Mouse (Mus musculus) CH12F3 (cell line): ENCODE results near the gene Sema3e.

ENCODE experiments used
- in situ Hi-C: fragments of 300-500 bp; cut with MboI; formaldehyde crosslinking; loops from 2 replicates; pipeline ENCODE4 v1.14.3; 2020; ENCODE audit warnings: low sequenced_read_pairs

Gene Sema3e

GRCm38 (mm10) chr5:14025205-14026124, at the start of gene Sema3e:
Gene Sema3e, plus strand, starts transcription at chr5:14025276.
- in situ Hi-C loops = no loop called here

DNA sequence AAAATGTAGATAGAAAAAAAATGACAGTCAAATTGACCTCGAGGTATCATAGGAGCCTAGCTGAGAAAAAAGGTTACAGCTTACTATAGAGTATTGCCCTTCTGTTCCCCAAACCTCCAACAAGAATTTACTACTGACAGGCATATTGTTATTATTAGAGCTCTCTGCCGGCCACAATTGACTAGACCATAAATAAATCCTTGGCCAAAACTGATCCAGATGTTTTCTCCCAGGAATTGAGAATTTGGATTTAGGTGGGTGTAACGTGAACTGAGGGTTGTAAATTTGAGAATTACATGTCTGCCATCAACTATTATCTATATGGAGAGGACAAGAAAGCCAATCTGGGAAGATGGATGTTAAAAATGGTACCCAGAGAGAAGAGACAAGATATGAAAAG, 47.5 kb upstream of the Sema3e start:
- in situ Hi-C loops = no loop called here

GRCm38 (mm10) chr5:13979156-13979555, 45.9 kb upstream of the Sema3e start:
- in situ Hi-C loops = no loop called here

DNA sequence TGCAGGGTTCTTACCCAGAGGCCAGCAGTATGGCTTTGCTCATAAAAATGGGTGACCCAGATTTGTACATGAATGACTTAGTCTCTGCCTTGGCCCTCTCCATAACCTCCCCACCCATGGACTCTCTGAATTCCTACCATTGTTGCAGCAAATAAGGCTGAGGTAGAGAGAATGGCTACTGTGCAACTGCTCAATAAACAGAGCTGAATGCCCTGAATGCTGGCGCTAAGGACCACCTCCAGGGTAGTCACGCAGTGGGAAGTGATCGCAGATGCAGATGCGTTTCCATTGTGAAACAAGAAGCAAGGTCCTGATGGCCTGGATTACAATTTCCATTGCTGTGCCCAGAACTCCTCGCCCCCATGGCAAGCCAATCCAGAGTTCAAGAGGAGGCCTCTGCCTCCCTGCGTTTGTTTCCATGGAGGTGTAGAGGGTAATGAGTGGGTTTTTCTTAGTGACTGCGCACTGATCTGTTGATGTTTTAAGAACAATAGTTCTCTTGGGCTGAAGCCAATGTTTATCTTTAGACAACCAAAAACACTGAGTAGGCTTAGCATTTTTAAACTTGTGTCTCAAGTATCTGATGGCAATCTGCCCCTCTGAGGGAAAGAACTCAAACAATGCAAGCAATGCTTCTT, 42.5 kb upstream of the Sema3e start:
- in situ Hi-C loops = no loop called here

DNA sequence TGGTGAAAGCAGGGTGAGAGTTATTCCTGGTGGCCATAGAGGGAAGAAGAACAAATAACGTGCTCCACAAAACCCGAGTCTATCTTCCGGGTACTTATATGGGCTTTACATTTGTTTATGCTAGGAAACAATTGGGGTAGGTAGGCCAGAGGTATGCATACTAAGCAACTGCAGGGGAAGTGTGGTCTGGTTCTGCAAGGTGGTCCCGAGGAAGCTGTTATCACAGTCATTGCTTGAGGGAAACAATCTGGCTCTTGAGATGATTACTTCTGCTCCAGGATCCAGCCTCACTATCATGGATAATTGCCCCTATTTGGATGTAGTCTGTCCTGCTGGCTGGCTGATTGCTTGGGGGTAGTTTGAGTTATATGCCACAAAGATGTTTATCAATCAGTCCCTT, 41.5 kb upstream of the Sema3e start:
- in situ Hi-C loops = no loop called here

DNA sequence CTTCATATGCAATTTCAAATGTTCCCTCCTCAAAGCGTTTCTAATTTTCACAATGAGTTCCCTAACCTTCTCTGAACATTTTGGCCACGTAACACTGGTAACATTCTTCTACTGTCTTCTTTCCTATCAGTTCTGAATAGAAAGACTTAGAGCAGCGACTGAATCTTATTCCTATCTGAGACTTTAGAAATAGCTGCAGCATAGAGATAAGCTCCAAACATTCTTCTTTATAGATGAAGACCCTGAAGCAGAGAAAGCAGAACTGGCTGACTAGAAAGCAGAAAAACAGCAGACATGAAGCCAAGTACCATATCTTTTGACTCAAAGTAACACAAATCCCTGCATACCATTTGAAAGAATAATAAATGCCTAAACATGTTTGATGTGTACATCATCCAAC, 39.4 kb upstream of the Sema3e start:
- in situ Hi-C loops = no loop called here

- in situ Hi-C loops = no loop called here
These were observed 38.0 kb upstream of the Sema3e start for GRCm38 (mm10) chr5:13987123-13987522.

- in situ Hi-C loops = no loop called here
These were observed 37.1 kb upstream of the Sema3e start for GRCm38 (mm10) chr5:13988023-13988422.

GRCm38 (mm10) chr5:13992734-13993396, 32.2 kb upstream of the Sema3e start:
- in situ Hi-C loops = no loop called here

GRCm38 (mm10) chr5:14028341-14028740, 3.3 kb downstream of the Sema3e start:
- in situ Hi-C loops = no loop called here

DNA sequence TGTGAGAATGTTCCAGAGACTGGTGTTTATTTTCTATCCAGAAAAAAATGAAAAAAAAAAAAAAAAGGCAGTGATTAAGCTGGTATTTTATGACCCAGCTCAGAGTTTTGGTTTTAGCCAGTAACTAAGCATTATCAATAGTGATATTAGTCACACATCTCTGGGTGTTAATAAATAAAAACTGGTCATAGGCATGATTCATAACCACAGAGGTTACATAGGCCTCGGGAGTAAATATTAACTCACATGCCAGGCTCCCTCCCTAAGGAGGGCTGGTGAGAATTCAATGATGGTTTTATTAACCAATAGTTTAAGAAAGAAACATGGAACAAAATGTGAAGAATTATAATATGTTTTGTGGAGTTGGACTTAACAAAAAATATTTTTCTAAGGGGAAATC, 5.7 kb downstream of the Sema3e start:
- in situ Hi-C loops = no loop called here

DNA sequence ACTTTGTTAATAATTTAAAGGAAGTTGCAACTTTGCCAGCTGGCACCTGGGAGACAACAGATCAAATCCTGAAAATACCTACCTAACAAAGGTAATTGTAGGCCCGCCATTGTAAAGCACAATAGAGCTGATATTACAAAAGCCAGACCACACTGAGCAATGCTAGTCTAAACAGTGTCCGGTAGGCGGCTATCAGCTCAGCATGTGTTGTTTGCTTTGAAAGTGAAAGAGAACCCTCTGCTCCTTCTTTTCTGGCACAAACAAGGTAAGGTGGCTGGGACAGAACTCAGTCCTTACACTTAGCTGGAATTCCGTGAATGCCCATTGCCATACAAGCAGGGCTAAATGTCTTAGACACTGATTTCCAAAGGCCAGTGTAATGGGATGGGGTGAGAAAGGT, 7.0 kb downstream of the Sema3e start:
- in situ Hi-C loops = no loop called here

DNA sequence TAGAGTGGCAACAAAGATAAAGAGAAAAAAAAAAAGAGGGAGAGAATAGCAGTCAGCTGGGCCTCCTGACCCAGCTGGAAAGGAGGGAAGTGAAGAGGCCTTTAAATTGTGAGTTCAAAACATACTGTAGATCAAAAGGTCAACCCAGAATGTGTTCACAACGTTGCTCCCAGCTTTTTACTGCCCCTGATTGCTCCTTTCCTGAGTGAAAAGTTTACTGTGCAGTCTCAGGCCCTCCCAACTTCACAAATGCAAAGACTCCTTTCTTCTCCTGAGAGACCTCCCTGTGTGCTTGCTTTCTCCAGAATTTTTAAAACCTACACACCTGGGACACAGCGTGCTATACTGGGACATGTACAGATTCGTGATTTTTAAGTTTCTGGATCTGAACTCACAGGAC, 8.2 kb downstream of the Sema3e start:
- in situ Hi-C loops = no loop called here

DNA sequence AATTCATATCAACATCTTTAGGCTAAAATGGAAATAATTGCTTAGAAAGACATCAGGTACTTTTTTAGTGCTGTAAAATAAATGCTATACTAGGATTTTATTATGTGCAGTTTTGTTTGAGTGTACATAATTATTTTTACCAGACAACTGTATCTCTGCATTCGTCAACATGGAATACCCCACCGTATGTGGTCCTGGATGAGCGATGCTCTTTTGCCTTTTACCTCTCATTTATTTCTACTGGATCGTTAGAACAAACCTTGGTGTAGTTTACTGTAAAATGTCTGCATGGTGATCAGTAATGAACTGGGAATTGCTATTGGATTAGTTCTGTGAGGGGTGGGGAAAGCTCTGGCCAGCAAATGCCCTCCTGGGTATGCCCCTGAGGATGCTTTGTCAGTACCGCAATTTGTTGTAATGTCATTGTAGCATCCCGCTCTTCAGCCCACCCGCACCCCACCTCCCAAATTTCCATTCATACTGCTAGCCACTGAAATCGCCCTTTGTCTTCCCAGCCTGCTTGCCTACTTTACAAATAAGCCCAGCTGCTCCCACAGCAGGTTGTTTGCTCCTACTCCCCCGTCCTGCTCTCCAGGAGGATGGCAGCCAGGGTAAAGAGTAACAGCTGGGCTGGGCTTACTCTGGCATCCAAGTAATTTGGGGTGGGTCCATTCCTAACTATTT, 13.9 kb downstream of the Sema3e start:
- in situ Hi-C loops = no loop called here

DNA sequence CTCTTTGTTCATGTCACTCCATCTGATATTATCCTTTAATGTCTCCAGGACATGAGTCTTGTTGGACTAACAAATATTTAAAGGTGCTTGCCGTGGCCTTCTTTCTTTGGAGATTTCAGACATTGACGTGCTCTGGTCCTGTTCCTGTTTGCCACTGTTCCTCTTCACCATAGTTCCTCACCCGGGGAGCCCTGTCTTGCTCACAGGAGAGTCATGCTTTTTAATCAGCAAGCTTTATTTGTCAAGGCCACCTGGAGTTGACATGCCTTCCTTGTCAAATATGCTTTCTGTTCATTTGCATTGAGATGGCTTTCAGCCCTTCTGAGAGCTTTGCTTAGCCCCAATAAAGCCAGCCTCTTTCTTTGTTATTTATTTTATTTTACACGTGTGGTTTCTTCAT, 15.1 kb downstream of the Sema3e start:
- in situ Hi-C loops = no loop called here

DNA sequence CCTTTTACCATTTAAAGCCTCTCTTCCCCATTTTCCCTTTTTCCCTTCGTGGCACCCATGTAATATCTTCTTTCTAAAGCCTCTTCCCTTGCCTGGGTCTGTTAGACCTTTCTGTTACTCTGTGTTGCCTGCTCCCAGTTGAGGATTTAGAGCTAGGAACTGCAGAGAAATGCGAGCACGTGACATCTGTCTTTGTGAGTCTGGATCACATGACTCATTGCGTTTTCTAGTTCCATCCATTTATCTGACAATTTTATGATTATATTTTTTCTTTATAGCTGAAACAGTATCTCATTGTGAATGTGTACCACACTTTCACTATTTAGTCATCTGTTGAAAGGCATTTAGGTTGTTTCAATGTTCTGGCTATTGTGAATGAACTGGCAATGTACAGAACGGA, 18.0 kb downstream of the Sema3e start:
- in situ Hi-C loops = no loop called here

DNA sequence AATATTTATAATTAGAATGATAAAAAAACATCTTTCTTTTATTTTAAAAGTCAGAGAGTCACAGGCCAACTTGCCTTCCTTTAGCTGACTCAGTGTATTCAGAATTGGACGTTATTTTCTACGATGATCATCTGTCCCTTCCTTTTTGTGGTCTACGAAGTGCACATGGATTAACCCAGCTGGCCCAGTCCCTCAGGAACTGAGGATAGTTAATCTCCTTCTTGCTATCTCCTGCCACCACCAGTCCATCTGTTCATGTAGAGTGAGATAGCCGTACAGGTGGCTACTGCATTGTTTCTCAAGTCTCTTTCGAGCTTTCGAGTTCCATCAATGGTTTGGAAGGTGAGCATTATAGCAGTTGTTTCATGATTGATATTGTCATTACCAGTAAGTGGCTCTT, 18.9 kb downstream of the Sema3e start:
- in situ Hi-C loops = no loop called here

GRCm38 (mm10) chr5:14048660-14049059, 23.6 kb downstream of the Sema3e start:
- in situ Hi-C loops = no loop called here

DNA sequence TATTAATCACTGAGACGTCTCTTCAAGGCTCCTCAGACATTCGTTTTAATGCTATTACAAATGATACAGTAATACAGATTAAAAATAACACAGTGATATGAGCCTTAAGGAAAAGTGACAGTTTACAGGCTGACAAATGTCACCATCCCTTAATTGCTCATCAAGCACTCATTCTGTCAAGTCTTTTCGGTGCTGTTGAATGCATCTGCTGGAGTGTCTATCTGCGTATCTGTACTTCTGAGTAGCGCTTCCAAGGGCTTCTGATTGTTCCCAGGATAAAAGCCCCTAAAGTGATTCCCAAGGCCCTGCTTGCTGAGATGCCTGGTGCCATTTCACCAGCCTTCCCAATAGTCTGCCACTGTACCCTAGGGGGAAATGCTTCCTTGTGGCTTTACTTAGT, 29.4 kb downstream of the Sema3e start:
- in situ Hi-C loops = no loop called here

- in situ Hi-C loops = no loop called here
These were observed 34.9 kb downstream of the Sema3e start for GRCm38 (mm10) chr5:14059895-14060553.
